Comparison of ENCODE assay signal across 18 mouse cellular contexts in genomic region chr5:121961256-121961655, GRCm38 (mm10).
DNase-seq lines count a peak whose midpoint lies in the region; ATAC-seq and TF ChIP-seq lines count a peak whose summit lies in the region.
"Had no signal": no experiment of that assay in that cellular context is flagged by ENCODE, and none has a peak within 500 bp of the region (broad histone marks: within the 10 kb centered on the region; RNA-seq: fewer than 3 reads in every experiment).

No protein-coding gene starts in this region.

- no peak for DNase-seq in forebrain, embryonic 14.5 days (ENCODE audit: low spot score)
- no peak for DNase-seq in forebrain, embryonic 10.5 days (ENCODE audit: extremely low spot score, low spot score)
- peak; percentile 52 for DNase-seq in lung, embryonic 14.5 days
- no peak for DNase-seq in lung, postnatal 0 days (ENCODE audit: low spot score)
- DNase-seq in brain, embryonic 14.5 days (ENCODE audit: low read depth) = peak; percentile 48
- DNase-seq: adrenal gland, adult 2 months; adrenal gland, postnatal 25 days; cerebellum, adult 2 months; cerebellum, postnatal 25 days; forebrain, postnatal 0 days; gastrocnemius, postnatal 36 days; heart, adult 11 months; heart, postnatal 36 days; kidney, adult 2 months had no signal

- peaks cover 29% of the 10 kb centered on the region for H3K4me1 ChIP-seq in forebrain, embryonic 14.5 days (ENCODE audit: control insufficient read depth, insufficient read depth, low read length)
- peaks cover 28% of the 10 kb centered on the region for H3K4me1 ChIP-seq in forebrain, embryonic 10.5 days
- H3K4me1 ChIP-seq in heart, embryonic 13.5 days = peaks cover 76% of the 10 kb centered on the region
- peaks cover 20% of the 10 kb centered on the region for H3K4me1 ChIP-seq in heart, embryonic 11.5 days (ENCODE audit: control insufficient read depth, insufficient read depth, low read length)
- H3K4me1 ChIP-seq in lung, embryonic 14.5 days (ENCODE audit: insufficient read depth) = peaks cover 13% of the 10 kb centered on the region; the same call in 1 of the 2 replicates
- no peaks in the 10 kb centered on the region for H3K4me1 ChIP-seq in lung, postnatal 0 days (ENCODE audit: insufficient read depth, low read depth, low read length)

- WGBS in forebrain, embryonic 14.5 days = 73% methylated on average over 8 of the region's 8 CpGs
- 82% methylated on average over 8 of the region's 8 CpGs for WGBS in forebrain, embryonic 10.5 days
- 77% methylated on average over 8 of the region's 8 CpGs for WGBS in heart, embryonic 13.5 days
- WGBS in heart, embryonic 11.5 days (ENCODE audit: insufficient replicate concordance) = 70% methylated on average over 8 of the region's 8 CpGs
- WGBS in lung, embryonic 14.5 days = 66% methylated on average over 8 of the region's 8 CpGs
- WGBS in lung, postnatal 0 days = 73% methylated on average over 7 of the region's 8 CpGs

- H3K4me2 ChIP-seq in forebrain, embryonic 14.5 days (ENCODE audit: low read length) = no peak overlapping the region
- no peak overlapping the region for H3K4me2 ChIP-seq in heart, embryonic 13.5 days
- no peak overlapping the region for H3K4me2 ChIP-seq in heart, embryonic 11.5 days
- no peak overlapping the region for H3K4me2 ChIP-seq in lung, embryonic 14.5 days
- no peak overlapping the region for H3K4me2 ChIP-seq in lung, postnatal 0 days (replicated peaks; ENCODE audit: low read depth, low read length)
- H3K4me2 ChIP-seq: hindbrain, embryonic 12.5 days had no signal

- H3K9me3 ChIP-seq in forebrain, embryonic 14.5 days (replicated peaks; ENCODE audit: control insufficient read depth, low read length) = no peaks in the 10 kb centered on the region
- H3K9me3 ChIP-seq in forebrain, embryonic 10.5 days = no peaks in the 10 kb centered on the region
- no peaks in the 10 kb centered on the region for H3K9me3 ChIP-seq in heart, embryonic 13.5 days
- no peaks in the 10 kb centered on the region for H3K9me3 ChIP-seq in heart, embryonic 11.5 days (replicated peaks; ENCODE audit: control insufficient read depth, low read length)
- H3K9me3 ChIP-seq in lung, embryonic 14.5 days (ENCODE audit: low read depth, low read length) = no peaks in the 10 kb centered on the region
- H3K9me3 ChIP-seq in lung, postnatal 0 days (ENCODE audit: low read length) = no peaks in the 10 kb centered on the region
- H3K9me3 ChIP-seq: hindbrain, embryonic 12.5 days had no signal

- H3K4me3 ChIP-seq in forebrain, embryonic 14.5 days (ENCODE audit: low read depth, low read length) = no peak overlapping the region
- no peak overlapping the region for H3K4me3 ChIP-seq in forebrain, embryonic 10.5 days
- H3K4me3 ChIP-seq in heart, embryonic 13.5 days = no peak overlapping the region
- H3K4me3 ChIP-seq in heart, embryonic 11.5 days (ENCODE audit: low read depth, low read length) = no peak overlapping the region
- no peak overlapping the region for H3K4me3 ChIP-seq in lung, embryonic 14.5 days (ENCODE audit: low read depth, low read length)
- no peak overlapping the region for H3K4me3 ChIP-seq in lung, postnatal 0 days (ENCODE audit: low read depth, low read length)
- H3K4me3 ChIP-seq: hindbrain, embryonic 12.5 days had no signal

- no peak for TF ChIP-seq CTCF in lung, embryonic 14.5 days (IDR thresholded peaks at IDR 0.05; ENCODE audit: low read depth)
- no peak for TF ChIP-seq CTCF in lung, postnatal 0 days (IDR thresholded peaks at IDR 0.05)
- TF ChIP-seq CTCF in brain, embryonic 14.5 days (IDR thresholded peaks at IDR 0.05; ENCODE audit: borderline replicate concordance, extremely low read depth, insufficient read depth, insufficient read length) = no peak

- H3K9ac ChIP-seq in forebrain, embryonic 14.5 days (ENCODE audit: low read length) = no peak overlapping the region
- H3K9ac ChIP-seq in heart, embryonic 13.5 days = peak overlapping the region; percentile 6; the same call in 1 of the 2 replicates
- no peak overlapping the region for H3K9ac ChIP-seq in heart, embryonic 11.5 days (ENCODE audit: low read depth, low read length)
- H3K9ac ChIP-seq in lung, embryonic 14.5 days = no peak overlapping the region
- H3K9ac ChIP-seq in lung, postnatal 0 days (replicated peaks; ENCODE audit: low read depth) = no peak overlapping the region
- H3K9ac ChIP-seq: forebrain, postnatal 0 days; hindbrain, embryonic 12.5 days had no signal

- peak; percentile 18; the same call in 1 of the 2 replicates for ATAC-seq in forebrain, embryonic 14.5 days
- ATAC-seq in heart, embryonic 13.5 days (ENCODE audit: extremely low read depth, insufficient number of reproducible peaks, low FRiP score, low TSS enrichment) = no peak
- ATAC-seq in heart, embryonic 11.5 days (replicated peaks; ENCODE audit: insufficient number of reproducible peaks, low FRiP score, low TSS enrichment) = no peak
- no peak for ATAC-seq in lung, embryonic 14.5 days (ENCODE audit: insufficient read depth)
- ATAC-seq in lung, postnatal 0 days = no peak
- ATAC-seq: forebrain, postnatal 0 days; intestine, embryonic 16.5 days had no signal

- TF ChIP-seq POLR2A in brain, embryonic 14.5 days (IDR thresholded peaks at IDR 0.05; ENCODE audit: borderline replicate concordance, extremely low read depth, insufficient read depth, insufficient read length, poor library complexity, severe bottlenecking) = no peak

- H3K27ac ChIP-seq in forebrain, embryonic 14.5 days (ENCODE audit: low read depth, low read length) = no peak overlapping the region
- no peak overlapping the region; the same call in 1 of the 2 replicates for H3K27ac ChIP-seq in forebrain, embryonic 10.5 days
- no peak overlapping the region for H3K27ac ChIP-seq in heart, embryonic 13.5 days (replicated peaks)
- H3K27ac ChIP-seq in heart, embryonic 11.5 days (ENCODE audit: low read depth, low read length) = no peak overlapping the region
- H3K27ac ChIP-seq in lung, embryonic 14.5 days (ENCODE audit: low read depth) = no peak overlapping the region
- H3K27ac ChIP-seq in lung, postnatal 0 days (ENCODE audit: low read length) = no peak overlapping the region
- H3K27ac ChIP-seq: hindbrain, embryonic 12.5 days had no signal

- H3K27me3 ChIP-seq in forebrain, embryonic 14.5 days (replicated peaks; ENCODE audit: control insufficient read depth, insufficient read depth, low read length) = no peaks in the 10 kb centered on the region
- peaks cover 6% of the 10 kb centered on the region; the same call in 1 of the 2 replicates for H3K27me3 ChIP-seq in forebrain, embryonic 10.5 days (ENCODE audit: poor library complexity, severe bottlenecking)
- no peaks in the 10 kb centered on the region for H3K27me3 ChIP-seq in heart, embryonic 13.5 days (replicated peaks)
- no peaks in the 10 kb centered on the region for H3K27me3 ChIP-seq in heart, embryonic 11.5 days (ENCODE audit: control insufficient read depth, insufficient read depth, low read length)
- no peaks in the 10 kb centered on the region for H3K27me3 ChIP-seq in lung, embryonic 14.5 days (ENCODE audit: insufficient read depth, low read length)
- H3K27me3 ChIP-seq in lung, postnatal 0 days (replicated peaks; ENCODE audit: insufficient read depth, low read length) = no peaks in the 10 kb centered on the region
- H3K27me3 ChIP-seq: hindbrain, embryonic 12.5 days had no signal

- no peak for TF ChIP-seq EP300 in lung, postnatal 0 days (IDR thresholded peaks at IDR 0.05)

- no peaks in the 10 kb centered on the region for H3K36me3 ChIP-seq in forebrain, embryonic 14.5 days (ENCODE audit: control insufficient read depth, insufficient read depth, low read length)
- no peaks in the 10 kb centered on the region for H3K36me3 ChIP-seq in forebrain, embryonic 10.5 days (replicated peaks)
- H3K36me3 ChIP-seq in heart, embryonic 13.5 days = no peaks in the 10 kb centered on the region
- H3K36me3 ChIP-seq in heart, embryonic 11.5 days (ENCODE audit: control insufficient read depth, insufficient read depth, low read length) = no peaks in the 10 kb centered on the region
- no peaks in the 10 kb centered on the region for H3K36me3 ChIP-seq in lung, embryonic 14.5 days (ENCODE audit: insufficient read depth)
- no peaks in the 10 kb centered on the region for H3K36me3 ChIP-seq in lung, postnatal 0 days (ENCODE audit: insufficient read depth, low read length)
- H3K36me3 ChIP-seq: hindbrain, embryonic 12.5 days had no signal

Comparison
In these comparisons a context has a peak if more than half of its experiments do, and no peak if none do; other contexts are left out.
1. DNase-seq: peak in lung, embryonic 14.5 days (single experiment) and brain, embryonic 14.5 days (single experiment); none in forebrain, embryonic 14.5 days (single experiment), forebrain, embryonic 10.5 days (single experiment) and lung, postnatal 0 days (single experiment).